Mouse (Mus musculus) right cerebral cortex, adult 2 months (tissue): ENCODE measurements around the gene Fndc5.

Source experiments
- DNase-seq, 2 experiments: peaks; one replicate each; pipeline ENCODE4 v3.0.0; 2021 to 2022; ENCODE audit warnings: low spot score in 2 of 2

Fndc5 gene

DNA sequence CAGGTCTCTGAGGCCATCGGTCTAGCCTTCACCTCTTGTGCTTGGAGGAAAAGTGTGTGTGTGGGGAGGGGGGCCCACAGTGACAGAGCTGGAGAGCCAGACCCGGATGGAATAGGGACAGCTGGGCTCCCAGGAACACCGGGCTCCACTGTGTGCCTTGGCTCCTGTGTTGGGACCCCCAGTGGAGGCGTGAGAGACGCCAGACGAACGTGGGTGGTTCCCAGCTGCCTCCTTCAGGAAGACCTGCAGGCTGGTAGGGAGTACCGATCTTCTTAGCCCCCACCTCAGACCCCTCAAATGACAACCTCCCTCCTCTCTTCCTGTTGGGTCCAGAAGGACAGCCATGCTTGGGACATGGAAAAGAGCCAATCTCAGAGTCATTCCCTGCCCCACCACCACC is 14.1 kb upstream of the Fndc5 start:
- no peak for DNase-seq

DNA sequence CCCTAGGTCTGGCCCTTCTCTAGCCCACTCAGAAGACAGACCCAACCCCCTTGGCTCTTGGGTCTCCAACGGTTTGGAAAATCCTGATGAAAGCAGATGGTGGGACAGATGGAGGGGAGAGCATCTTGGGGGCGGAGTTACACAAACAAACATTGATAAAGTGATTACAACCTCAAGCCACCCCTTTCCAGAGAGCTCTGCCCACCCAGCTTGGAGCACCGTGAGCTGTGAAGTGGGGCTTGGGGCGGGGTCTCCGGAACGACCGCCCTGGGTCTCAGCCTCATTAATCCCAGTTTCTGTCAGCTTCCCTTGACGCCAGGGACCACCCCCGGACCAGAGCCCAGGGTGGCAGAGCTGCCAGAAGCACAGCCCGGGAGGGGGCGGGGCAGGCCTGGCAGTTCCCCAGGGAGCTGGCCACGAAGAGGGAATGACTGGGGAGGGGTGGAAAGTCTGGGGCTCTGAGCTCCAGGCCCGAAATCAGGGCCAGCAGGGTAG is 12.1 kb upstream of the Fndc5 start:
- DNase-seq: no peak

DNA sequence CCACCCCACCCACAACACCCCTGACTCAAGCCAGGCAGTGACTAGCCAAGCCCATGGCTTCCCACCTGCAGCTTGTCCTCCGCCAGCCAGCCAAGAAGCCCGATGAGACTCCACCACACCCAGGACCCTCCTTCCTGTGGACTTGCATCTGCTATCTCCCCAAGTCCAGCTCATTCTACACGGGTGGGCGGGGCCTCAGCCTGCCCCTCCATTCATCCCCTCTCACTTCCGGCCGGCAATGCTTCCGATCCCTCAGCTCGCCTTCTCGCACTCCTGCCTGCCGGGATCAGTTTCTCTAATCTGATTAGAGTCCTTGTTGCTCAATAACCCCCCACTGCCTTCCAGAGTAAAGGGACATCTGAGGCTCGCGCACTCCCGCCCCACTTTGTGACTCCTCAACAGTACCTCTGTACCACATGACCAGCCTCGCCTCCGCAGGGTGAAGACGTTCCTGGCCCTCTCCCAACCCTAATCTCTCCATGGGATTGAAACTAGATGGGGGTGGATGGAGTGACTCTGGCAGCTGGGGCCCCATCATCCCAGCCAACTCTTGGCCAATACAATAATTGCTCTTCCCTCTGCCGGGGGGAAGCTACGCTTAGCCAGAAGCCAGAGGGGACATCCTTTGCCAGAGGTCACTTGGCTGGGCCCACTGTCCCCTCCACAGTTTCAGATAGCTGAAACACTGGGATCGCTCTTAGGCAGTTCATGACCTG is 10.9 kb upstream of the Fndc5 start:
- no peak for DNase-seq

DNA sequence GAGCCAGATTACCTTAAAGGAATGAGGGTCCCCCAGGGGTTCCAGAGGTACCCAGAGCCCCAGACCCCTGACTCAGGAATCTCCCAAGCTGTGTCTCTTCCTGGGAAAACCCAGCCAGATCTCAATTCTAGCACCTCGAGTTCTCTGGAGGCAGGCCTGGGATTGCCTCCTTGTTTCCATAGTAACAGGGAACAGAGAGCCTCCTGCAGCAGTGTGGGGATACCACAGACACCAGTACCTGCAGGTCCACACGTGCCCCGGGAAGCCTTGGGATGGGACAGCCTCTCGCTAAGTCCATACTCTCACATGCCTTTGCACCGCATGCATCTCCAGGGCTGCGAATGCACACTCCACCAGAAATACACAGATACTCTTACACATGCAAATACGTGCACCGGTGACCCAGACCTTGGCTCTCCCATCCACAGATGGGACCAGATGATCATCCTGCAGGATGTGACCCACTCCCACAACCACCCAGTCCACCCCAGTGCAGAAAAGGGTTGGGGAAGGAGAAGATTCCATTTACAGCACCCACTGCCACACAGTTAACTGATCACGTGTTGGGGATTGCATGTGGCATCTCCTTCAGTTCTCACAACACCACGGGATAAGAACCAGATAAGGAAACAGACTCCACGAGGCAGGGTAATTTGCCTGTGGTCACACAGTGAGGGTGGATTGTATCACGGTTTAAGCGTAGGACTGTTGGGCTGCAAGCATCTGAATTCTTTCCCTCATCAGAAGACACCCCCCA is 8.0 kb upstream of the Fndc5 start:
- DNase-seq: peak in 1 of 2 experiments; percentile 61

DNA sequence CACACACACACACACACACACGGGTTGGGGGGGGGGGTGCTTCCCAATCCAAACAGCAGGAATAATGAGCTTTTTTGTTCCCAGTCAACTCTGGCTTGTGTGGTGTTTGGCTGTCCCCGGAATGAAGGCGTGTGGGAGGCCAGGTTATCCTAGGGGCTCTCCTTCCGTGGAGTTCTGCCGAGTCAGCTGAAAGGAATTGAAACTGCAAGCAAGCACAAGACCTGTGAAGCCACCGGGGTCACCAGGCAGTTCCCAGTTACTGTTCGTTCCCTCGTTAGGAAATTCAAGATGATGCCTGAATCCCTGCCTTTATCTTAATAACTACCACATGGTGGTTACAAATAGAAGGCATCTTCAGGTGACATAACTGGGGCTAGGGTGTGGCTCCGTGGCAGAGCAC is 7.4 kb upstream of the Fndc5 start:
- no peak for DNase-seq

DNA sequence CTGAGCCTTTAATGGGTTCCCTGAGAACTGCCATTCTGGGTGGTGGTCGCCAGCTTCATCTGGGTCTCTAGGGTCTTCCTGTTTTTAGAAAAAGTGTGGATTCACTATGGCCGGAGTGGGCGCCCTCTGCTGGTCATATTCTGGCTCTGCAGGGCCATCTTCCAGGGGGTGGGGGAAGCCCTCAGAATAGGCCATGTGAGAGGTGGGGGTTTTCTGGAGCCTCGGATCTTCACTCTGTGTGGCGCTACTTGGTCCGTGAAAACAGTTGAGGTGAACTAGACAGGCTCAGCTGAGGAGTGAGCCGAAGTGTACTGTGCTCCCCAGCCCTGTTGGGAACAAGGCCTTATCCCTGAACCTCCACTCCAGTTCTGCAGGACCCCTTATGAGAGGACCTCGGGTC is 6.7 kb upstream of the Fndc5 start:
- DNase-seq: no peak

DNA sequence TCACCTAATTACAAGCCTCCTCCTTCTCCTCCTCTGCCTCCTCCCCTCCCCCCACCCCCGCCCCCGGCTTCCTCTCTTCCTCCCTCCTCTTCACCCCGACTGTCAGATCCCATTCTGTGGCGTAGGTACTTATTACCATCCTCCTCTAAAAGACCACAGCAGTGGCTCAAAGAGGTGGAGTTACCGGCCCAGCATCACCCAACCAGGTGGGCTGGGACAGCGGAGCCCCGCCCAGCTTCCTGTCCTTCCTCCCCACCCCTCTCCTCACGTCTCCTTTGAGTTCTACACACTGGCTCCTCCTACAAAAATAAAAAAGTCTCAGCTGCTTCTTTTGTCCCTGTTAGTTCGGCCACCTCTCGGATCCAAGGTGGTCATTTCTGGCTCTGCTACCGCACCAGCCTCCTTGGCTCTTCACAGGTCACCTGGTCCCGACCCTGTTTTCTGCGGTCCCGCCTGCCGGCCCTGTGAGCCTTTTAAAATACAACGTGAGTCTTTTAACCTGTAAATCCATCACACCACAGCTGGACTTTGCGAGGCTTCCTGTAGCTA is 6.0 kb upstream of the Fndc5 start:
- no peak for DNase-seq

DNA sequence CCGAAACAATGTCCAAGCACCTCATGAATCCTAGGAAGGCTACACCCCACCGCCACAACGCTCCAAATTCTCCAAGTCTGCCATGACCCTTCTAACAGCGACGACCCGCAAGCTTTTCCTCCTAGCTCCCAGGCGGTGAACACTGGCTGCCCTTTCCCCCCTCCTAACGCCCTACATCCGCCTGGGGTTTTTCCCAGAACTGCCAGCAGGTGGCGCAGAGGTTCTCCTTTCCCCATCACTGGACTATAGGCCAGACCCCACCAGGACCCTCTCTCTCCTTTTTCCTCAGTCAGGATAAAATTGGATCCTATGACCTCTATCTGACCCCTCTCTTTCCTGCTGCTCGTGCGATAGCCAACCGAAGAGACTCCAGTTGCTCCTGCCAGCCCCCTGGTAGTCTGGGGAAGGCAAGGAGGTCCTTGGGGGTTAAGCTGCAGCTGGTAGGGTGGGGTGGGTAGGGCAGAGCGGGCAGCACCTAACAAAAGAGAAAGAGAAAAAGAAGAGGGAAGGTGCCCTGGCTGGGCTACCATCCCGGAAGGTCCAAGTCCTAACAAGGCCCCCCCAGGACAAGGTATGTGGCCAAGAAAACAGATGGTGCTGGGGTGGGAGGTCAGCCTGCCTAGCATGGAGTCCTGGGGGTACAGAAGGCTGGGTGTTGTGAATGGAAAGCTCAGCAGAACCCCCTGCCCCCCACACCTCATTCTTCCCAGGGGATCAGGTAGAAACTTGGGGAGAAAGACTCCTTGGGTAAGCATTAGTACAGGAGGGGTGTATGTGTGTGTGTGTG is 1.8 kb upstream of the Fndc5 start:
- peak; percentile 76 to 78 for DNase-seq

DNA sequence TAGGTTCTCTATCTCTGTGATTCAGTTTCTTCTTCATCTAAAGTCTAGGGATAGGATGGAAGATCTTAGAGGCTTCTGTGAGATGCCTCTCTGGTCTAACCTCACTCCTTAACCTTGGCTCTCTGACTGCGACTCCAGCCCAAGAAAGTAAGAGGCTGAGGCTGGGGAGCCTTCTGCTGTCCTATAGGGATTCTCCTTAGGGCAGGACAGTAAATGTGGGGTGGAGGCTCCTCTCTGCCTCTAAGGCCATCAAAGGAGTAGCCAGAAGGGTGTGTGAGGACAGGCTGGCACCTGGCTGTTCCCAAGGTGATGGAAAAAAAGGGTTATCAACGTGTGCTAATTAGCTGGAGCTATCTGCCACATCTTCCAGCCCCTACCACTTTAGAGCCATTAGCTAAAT is 1.2 kb upstream of the Fndc5 start:
- no peak for DNase-seq

DNA sequence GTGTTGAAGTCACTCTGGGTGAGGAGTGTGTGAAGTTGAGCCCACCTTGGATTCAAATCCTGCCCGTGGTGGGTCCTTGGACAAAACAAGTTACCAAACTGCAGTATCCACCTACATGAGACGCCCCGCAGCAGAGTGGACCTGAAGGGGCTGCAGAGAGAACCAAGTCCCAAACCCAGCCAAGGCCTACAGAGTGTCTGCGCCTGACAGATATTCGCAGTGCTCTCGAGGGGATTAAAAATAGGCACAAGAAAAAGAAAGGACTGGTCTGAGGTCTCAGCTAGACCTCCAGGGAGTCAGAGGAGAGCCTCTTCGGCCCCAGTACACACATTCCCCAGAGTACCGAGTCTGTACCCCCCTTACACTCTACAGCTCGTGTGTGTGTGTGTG is 615 bp upstream of the Fndc5 start:
- DNase-seq: no peak

DNA sequence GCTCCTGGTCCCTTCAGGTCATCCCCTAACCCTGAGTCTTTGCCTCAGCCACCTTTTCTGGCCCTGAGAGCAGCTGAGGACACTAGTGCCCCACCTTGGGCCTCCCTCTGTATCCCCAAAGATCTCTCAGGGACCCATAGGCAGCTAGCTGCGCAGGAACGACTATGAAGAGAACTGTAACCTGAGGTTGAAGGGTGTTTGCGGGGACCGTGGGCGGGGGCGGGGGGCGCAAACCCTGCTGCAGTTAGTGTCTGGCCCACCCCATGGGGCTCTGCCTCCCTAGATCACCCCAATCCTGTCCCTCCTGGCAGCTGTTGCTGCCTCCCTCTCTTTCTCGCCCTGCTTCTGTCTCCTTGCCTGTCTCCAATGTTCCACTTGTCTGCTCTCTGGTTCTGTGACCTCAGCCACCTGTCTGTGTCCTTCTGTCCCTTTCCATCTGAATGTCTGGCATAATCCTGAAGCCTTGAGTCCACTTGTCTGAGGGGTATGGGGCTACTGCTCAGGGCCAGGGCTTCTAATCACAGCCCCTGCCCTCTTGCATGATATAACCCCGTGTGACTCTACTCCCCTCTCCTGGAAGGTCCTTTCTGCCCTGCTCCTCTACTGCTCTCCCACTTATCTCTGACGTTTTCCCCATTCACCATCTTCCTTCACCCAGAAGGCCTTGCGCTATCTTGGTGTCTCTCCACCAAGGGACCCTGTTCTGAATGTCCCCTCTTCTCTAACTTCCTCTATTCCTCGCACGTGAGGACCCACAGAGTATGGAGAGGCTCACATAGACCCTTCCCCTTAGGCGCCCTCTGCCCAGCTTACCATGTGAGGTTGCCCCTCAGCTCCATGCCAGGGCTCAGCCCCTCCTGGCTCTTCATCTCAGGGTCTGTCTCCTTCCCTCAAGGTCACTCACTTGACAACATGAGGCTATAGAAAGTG is 858 bp downstream of the Fndc5 start:
- no peak for DNase-seq

DNA sequence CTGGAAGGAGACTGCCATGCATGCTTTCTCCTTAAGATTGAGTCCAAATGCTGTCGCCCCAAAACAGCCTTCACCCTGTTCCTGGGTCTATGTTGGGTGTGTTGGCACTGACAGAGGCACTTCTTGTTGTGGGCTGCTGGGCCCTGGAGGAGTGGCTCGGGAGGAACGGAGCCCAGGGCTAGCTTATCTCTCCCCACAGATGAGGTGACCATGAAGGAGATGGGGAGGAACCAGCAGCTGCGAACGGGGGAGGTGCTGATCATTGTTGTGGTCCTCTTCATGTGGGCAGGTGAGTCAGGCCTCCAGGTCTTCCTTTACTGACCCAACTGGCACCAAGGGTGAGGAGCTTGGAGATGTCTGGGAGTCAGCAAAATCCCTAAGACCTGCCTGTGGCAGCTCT is 2.8 kb downstream of the Fndc5 start:
- no peak for DNase-seq

DNA sequence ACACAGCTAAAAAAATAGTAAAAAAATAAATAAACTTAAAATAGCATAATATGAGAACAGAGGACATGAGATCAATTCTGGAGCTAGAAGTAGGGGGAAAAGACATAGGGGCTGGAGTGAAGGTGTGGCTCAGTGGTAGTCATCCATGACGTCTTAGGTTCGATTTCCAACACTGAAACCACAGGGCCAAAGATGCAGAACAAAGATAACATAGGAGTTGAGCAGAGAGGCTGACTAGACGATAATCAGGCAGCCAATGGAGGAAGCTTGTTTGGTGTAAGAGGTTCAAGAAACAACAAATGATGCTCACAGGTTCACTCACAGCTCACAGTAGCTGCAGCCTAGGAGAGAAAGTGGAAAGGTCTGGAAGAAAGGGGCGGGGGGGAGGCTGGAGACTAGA is 4.0 kb downstream of the Fndc5 start:
- DNase-seq: no peak

DNA sequence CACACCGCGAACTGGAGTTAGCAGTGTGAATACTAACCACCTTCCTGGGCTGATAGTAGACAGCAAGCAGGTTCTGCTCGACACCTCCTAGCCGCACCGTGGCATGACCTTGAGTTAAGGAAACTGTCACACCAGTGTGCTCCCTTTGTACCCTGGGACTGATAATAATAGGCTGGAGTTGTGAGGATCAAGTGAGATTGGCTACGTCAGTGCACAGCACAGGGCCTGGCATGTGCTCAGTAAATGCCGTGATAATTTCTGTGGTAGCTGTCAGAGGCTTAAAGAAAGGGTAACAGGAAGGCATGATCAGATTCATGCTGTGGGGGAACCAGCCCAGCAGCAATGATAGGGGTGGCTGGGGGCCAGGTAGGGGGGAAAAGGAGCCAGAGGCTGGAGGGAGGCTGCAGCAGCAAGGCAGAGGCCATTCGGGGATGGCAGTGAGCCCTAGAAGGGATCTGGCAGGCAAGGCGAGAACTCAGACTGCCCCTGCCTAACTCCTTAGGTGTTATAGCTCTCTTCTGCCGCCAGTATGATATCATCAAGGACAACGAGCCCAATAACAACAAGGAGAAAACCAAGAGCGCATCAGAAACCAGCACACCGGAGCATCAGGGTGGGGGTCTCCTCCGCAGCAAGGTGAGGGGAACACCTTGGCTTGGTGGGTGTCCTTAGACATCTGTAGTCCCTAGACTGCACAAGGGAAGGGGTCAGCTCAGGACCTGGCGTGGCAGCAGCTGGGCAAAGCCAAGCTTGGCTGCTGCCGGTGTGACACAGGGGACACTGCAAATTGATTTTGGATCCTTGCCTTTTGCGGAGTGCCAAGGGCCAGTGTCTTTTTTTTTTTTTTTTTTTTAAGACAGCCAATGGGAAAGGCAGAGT is 5.0 kb downstream of the Fndc5 start:
- no peak for DNase-seq

DNA sequence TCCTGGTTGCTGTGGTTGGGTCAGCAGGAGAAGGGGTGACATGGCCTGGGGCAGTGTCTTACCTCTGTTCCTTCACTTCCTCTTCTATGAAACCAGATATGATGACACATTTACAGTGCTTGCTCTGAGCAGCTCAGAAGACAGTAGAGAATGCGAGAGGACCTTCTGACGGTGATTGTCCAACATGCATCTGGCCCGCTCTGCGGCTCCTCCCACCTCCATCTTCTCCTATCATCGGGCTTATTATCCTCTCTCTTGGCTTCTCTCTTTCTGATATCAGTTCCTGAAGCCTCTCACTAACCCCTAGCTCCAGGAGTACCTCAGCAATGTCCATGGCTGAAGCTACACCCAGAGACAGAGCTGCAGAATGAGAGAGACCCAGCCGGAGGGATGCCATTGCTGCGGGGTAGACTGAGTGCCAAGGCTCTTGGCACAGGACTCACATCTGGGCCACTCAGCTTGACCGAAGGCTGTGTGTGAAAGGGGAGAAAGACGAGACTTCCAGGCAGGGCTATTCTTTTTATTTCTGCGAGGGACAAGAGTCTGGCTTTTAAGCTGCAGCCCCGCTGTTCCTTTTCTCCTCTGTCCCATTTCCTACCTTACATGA is 5.7 kb downstream of the Fndc5 start:
- no peak for DNase-seq

DNA sequence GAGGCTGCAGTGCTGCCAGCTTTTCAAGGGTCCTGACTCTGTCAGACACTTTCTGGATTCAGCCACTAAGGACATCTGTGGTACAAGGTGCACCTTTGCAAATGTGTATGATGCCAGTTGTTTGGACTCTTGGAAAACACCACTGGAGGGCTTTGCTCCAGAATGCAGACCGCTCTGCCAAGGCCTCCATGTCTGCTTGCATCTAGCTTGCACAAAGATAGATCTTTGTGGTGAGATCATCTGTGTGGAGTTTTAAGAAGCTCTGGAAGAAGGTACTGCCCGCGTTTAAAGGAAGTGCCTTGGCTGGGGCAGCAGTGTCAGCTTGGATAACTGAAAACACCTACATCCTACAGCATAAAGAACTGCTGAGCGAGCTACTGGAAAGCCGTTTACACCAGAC is 6.7 kb downstream of the Fndc5 start:
- DNase-seq: no peak

DNA sequence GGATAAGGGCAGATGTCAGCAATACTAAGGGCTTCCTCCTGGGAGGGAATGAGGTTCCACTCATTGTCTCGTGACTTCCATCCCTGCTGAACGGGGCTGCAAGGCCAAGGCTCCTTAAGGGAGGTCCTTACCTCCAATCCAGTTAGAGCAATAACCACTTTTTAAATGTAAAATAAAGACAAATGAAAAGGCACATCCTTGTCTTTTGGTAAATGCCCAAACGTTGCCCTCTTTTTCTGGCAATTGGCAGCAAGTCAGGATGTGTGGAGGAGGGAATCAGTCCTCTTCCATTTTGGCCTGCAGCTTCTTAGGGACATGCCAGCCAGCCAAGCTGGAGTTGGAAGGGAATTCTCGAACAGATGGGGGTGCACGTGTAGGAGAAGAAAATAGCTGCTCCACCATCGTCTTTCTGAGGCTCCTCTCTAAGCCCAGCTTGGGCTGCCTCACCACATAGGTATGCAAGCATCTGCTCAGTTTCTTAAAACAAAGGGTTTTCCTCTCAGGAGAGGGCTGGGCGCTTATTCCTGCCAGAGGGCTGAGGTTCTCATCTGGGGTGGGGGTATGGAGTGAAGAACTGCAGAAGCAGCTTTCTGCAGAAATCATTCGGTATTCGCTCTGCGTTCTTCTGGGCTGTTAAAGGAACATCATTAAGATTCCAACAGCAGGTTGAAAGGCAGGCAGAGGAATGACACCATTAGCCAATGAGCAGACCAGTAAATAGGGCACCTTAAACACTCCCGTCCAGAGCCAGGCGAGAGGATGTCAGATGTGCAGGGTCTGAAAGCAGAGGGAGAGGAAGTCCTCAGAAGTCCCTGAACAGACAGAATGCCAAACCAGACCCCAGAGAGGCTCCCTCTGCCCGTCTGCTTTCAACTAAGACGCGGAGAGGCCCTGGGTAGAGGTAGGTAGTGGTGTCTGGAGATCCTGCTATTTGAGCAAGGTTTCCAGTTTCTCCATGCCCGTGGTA is 7.9 kb downstream of the Fndc5 start:
- DNase-seq: peak; percentile 89 to 90

DNA sequence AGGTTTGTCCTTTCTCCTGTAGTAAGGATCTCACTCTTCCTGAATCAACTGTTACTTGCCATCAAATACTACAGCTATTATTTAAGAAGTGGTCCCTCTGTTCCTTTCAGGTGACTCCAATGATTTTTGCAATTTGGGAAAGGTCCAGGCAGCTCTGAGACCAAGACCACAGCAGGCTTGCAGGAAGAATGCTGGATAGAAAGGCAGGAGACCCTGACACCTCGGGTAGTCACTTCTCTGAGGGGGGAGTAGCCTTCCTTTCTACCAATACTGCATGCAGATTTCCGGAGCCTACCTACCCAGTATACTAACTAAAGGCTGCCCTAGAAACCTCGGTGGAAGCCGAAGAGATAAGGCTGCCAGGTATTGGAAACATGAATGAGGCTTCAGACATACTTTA is 8.6 kb downstream of the Fndc5 start:
- no peak for DNase-seq

DNA sequence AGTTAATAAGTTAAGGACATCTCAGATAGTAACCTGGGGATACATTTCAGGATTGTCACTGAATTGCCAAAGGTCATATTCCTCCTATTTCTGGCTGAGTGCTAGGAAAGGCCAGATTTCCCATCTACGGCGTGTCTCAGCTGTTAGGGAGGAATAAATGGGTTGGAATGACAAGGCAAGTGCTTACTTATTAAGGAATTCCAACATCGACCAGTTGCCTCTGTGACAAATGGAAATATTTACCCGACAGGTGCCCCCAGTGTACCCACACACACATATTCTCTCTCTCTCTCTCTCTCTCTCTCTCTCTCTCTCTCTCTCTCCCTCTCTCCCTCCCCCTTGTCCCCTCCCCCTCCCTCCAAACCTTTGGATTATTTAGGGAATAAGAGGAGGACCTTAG is 9.1 kb downstream of the Fndc5 start:
- no peak for DNase-seq
